Mouse (Mus musculus) forebrain, embryonic 11.5 days (tissue): Measurements from ENCODE around the gene Meaf6. TPM values are rescaled to one million over a fixed set of nuclear protein-coding genes. Genes with fewer than 3 reads are reported as not detected.

ENCODE experiments used
- ATAC-seq: fragments of 200-750 bp; cut with Nextera tagmentation; replicated peaks from 2 replicates; pipeline ENCODE4 v1.8.0; 2017; ENCODE audit warnings: moderate TSS enrichment; ENCODE audit not compliant: low FRiP score
- DNase-seq: peaks from one replicate; pipeline ENCODE4 v3.0.0-alpha.2; 2017; ENCODE audit warnings: low spot score
- H3K27ac ChIP-seq: fragments of 300-500 bp; sonication (generic); 2 replicates; pipeline ENCODE4 v1.5.1; 2014; ENCODE audit warnings: low read depth, low read length
- H3K27me3 ChIP-seq: fragments of 300-500 bp; sonication (generic); 2 replicates; pipeline ENCODE4 v1.6.1; 2014; ENCODE audit warnings: mild to moderate bottlenecking, low read length, mixed read lengths; ENCODE audit not compliant: control insufficient read depth, insufficient read depth
- H3K36me3 ChIP-seq: fragments of 300-500 bp; sonication (generic); 2 replicates; pipeline ENCODE4 v1.6.1; 2014; ENCODE audit warnings: mild to moderate bottlenecking, low read length, moderate library complexity, mixed read lengths; ENCODE audit not compliant: control insufficient read depth, insufficient read depth
- H3K4me1 ChIP-seq: fragments of 300-500 bp; sonication (generic); replicated peaks from 2 replicates; pipeline ENCODE4 v1.6.1; 2014; ENCODE audit warnings: low read length, mixed read lengths; ENCODE audit not compliant: control insufficient read depth, insufficient read depth
- H3K4me2 ChIP-seq: fragments of 300-500 bp; sonication (generic); 2 replicates; pipeline ENCODE4 v1.6.1; 2014; ENCODE audit warnings: low read depth, mild to moderate bottlenecking, low read length, moderate library complexity, mixed read lengths; ENCODE audit not compliant: severe bottlenecking
- H3K4me3 ChIP-seq: fragments of 300-500 bp; sonication (generic); 2 replicates; pipeline ENCODE4 v1.5.1; 2014; ENCODE audit warnings: low read depth, low read length
- H3K9ac ChIP-seq: fragments of 300-500 bp; sonication (generic); 2 replicates; pipeline ENCODE4 v1.6.1; 2014; ENCODE audit warnings: low read length
- H3K9me3 ChIP-seq: fragments of 300-500 bp; sonication (generic); 2 replicates; pipeline ENCODE4 v1.6.1; 2016; ENCODE audit warnings: low read length, mixed read lengths; ENCODE audit not compliant: control insufficient read depth
- WGBS: fragments of 180-500 bp; shearing (Covaris S2); extraction: QIAGEN DNeasy Blood & Tissue Kit; methylation state at CpG from one replicate; pipeline ENCODE4 v1.1.7; 2014; 5-methylcytosine and 5-hydroxymethylcytosine counted together
- polyA plus RNA-seq: library from polyadenylated mRNA; unstranded; fragments of >200 nt; fragmentation: Nextera tagmentation; extraction: Ambion mirVana; gene quantifications from 2 replicates; pipeline ENCODE4 v1.2.1, GENCODE M21; 2014

The Meaf6 gene
- 109 and 120 TPM in 2 replicates for polyA plus RNA-seq

DNA sequence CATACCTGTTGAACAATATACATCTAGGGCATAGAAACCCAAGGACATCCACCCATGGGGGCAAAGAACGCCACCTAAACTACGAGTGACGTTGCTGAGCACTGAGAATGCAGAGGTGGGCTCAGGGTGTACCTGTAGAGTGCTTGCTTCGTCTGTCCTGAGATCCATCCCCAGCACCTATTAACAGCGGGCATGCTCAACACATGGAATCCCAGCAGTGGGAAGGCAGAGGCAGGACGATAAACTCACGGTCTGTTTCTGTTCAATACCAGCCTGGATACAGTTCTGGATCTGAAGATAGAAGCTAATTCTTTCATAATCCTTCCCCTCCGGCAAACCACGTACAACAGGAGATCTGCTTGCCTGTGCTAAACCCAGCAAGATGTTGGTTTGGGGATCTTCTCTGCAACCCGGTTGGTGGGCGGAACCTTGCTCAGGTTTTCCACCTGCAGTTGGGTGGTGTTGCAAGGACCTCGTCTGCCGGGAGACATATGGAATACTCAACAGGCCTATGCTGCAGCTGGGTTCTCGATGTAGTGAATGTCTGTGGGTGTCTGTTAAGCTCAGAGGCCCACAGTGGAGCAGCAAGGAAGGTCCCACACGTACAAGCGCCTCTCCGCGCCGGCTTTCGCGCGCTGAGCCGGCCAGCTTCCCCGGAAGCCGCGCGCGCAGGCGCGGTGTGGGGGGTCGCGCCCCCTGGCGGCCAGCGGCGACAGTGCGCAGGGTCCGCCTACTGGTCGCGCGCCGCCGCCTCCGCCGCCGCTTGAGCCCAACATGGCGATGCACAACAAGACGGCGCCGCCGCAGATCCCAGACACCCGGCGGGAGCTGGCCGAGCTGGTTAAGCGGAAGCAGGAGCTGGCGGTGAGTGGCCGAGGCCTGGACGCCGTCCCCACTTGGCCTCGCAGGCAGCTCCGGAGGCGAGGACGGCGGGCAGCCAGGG lies at the start of gene Meaf6:
Gene Meaf6 (plus strand): TSS at position 732 of the 943 bp plus-strand sequence.
- WGBS = 2% methylated on average over 63 of the region's 63 CpGs
- H3K4me2 ChIP-seq = peak within 1 kb of the TSS; percentile 59
- no peaks in the 10 kb centered on the region for H3K9me3 ChIP-seq
- DNase-seq = peak; percentile 96
- H3K27me3 ChIP-seq = no peaks in the 10 kb centered on the region
- H3K4me3 ChIP-seq = peak within 1 kb of the TSS; percentile 83
- H3K9ac ChIP-seq = peak within 1 kb of the TSS; percentile 92
- peak within 1 kb of the TSS; percentile 96 for H3K27ac ChIP-seq
- peak; percentile 88 for ATAC-seq
- H3K4me1 ChIP-seq = peaks cover 1% of the 10 kb centered on the region; the same call in 1 of the 2 replicates
- H3K36me3 ChIP-seq = no peaks in the 10 kb centered on the region; the same call in 1 of the 2 replicates

DNA sequence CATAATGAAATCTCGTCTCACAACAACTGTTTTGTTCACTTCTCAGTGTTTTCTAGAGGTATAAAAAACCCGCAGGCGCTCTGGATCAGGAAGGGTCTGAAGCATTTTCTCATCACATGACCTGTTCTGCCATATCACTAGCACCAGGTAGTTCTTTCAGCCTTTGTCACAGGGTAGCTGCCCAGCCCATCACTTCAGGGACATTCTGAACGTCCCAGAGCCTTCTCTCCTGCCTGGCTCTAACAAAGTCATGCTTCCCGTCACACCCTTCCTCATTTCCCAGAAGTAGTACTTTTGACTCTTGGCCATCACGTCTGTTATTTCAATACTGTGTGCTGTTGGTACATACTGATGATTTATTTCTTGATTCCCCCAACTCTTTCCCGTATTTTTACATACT lies 40.5 kb upstream of the Meaf6 start:
- 91% methylated on average over 7 of the region's 7 CpGs for WGBS
- no peak overlapping the region for H3K27ac ChIP-seq
- no peaks in the 10 kb centered on the region for H3K9me3 ChIP-seq
- no peak for DNase-seq
- H3K4me1 ChIP-seq = no peaks in the 10 kb centered on the region
- no peaks in the 10 kb centered on the region for H3K27me3 ChIP-seq
- peaks cover 10% of the 10 kb centered on the region for H3K36me3 ChIP-seq
- no peak overlapping the region for H3K4me2 ChIP-seq
- no peak overlapping the region for H3K4me3 ChIP-seq
- no peak for ATAC-seq
- H3K9ac ChIP-seq = no peak overlapping the region

GRCm38 (mm10) chr4:125055385-125055784 lies 29.5 kb upstream of the Meaf6 start:
- Histone ChIP-seq H3K27me3 (no peaks in the 10 kb centered on the region), H3K36me3 (peaks cover 6% of the 10 kb centered on the region; the same call in 1 of the 2 replicates), H3K9me3 (no peaks in the 10 kb centered on the region), H3K4me3 (no peak overlapping the region), H3K4me1 (no peaks in the 10 kb centered on the region; the same call in 1 of the 2 replicates), H3K4me2 (no peak overlapping the region), H3K27ac (no peak overlapping the region), H3K9ac (no peak overlapping the region)
- DNase-seq = no peak
- 93% methylated on average over 9 of the region's 9 CpGs for WGBS
- no peak for ATAC-seq

- peaks cover 6% of the 10 kb centered on the region; the same call in 1 of the 2 replicates for H3K36me3 ChIP-seq
- no peaks in the 10 kb centered on the region for H3K9me3 ChIP-seq
- H3K27me3 ChIP-seq = no peaks in the 10 kb centered on the region
- H3K4me1 ChIP-seq = no peaks in the 10 kb centered on the region; the same call in 1 of the 2 replicates
- H3K27ac ChIP-seq = no peak overlapping the region
- DNase-seq (no peak), ATAC-seq (no peak)
- H3K4me3 ChIP-seq = no peak overlapping the region
- H3K4me2 ChIP-seq = no peak overlapping the region
- no peak overlapping the region for H3K9ac ChIP-seq
- WGBS = 79% methylated on average over 4 of the region's 4 CpGs
Observed at GRCm38 (mm10) chr4:125056476-125056875, 28.5 kb upstream of the Meaf6 start.

GRCm38 (mm10) chr4:125057273-125057672 lies 27.7 kb upstream of the Meaf6 start:
- no peak overlapping the region for H3K4me3 ChIP-seq
- WGBS = 64% methylated on average over 3 of the region's 3 CpGs

GRCm38 (mm10) chr4:125058033-125058432 lies 26.9 kb upstream of the Meaf6 start:
- no peak overlapping the region for H3K4me2 ChIP-seq
- no peaks in the 10 kb centered on the region for H3K27me3 ChIP-seq
- no peaks in the 10 kb centered on the region; the same call in 1 of the 2 replicates for H3K4me1 ChIP-seq
- DNase-seq (no peak), ATAC-seq (no peak)
- WGBS = 63% methylated on average over 5 of the region's 5 CpGs
- H3K36me3 ChIP-seq = peaks cover 2% of the 10 kb centered on the region; the same call in 1 of the 2 replicates
- H3K4me3 ChIP-seq = no peak overlapping the region
- H3K27ac ChIP-seq = no peak overlapping the region
- no peaks in the 10 kb centered on the region for H3K9me3 ChIP-seq
- no peak overlapping the region for H3K9ac ChIP-seq

More at GRCm38 (mm10) chr4:125057273-125057672, 27.7 kb upstream of the Meaf6 start:
- Histone ChIP-seq H3K4me1 (no peaks in the 10 kb centered on the region; the same call in 1 of the 2 replicates), H3K9me3 (no peaks in the 10 kb centered on the region), H3K4me2 (no peak overlapping the region), H3K9ac (no peak overlapping the region), H3K27me3 (no peaks in the 10 kb centered on the region), H3K36me3 (peaks cover 6% of the 10 kb centered on the region; the same call in 1 of the 2 replicates), H3K27ac (no peak overlapping the region)
- ATAC-seq = no peak
- no peak for DNase-seq

GRCm38 (mm10) chr4:125059025-125059424 lies 25.9 kb upstream of the Meaf6 start:
- ATAC-seq (peak; percentile 81; the same call in 1 of the 2 replicates), DNase-seq (peak; percentile 77)
- Histone ChIP-seq H3K9ac (peak overlapping the region; percentile 29; the same call in 1 of the 2 replicates), H3K4me1 (no peaks in the 10 kb centered on the region; the same call in 1 of the 2 replicates), H3K36me3 (no peaks in the 10 kb centered on the region; the same call in 1 of the 2 replicates), H3K27me3 (no peaks in the 10 kb centered on the region), H3K27ac (no peak overlapping the region), H3K4me3 (peak overlapping the region; percentile 5; the same call in 1 of the 2 replicates), H3K4me2 (peak overlapping the region; percentile 45), H3K9me3 (no peaks in the 10 kb centered on the region)
- WGBS = under 1% methylated on average over 8 of the region's 8 CpGs

- ATAC-seq (no peak), DNase-seq (no peak)
- Histone ChIP-seq H3K27ac (no peak overlapping the region), H3K9ac (no peak overlapping the region), H3K4me3 (no peak overlapping the region), H3K4me2 (no peak overlapping the region), H3K27me3 (no peaks in the 10 kb centered on the region), H3K4me1 (peaks cover 9% of the 10 kb centered on the region; the same call in 1 of the 2 replicates), H3K36me3 (no peaks in the 10 kb centered on the region), H3K9me3 (no peaks in the 10 kb centered on the region)
- WGBS = 77% methylated on average over 8 of the region's 8 CpGs
Observed at GRCm38 (mm10) chr4:125063829-125064228, 21.1 kb upstream of the Meaf6 start.
